Mouse (Mus musculus) forebrain, embryonic 11.5 days (tissue): ENCODE data around the gene Lpp. TPM values are rescaled to one million over a fixed set of nuclear protein-coding genes. Genes with fewer than 3 reads are reported as not detected.

Experiments
- ATAC-seq: fragments of 200-750 bp; cut with Nextera tagmentation; replicated peaks from 2 replicates; pipeline ENCODE4 v1.8.0; 2017; ENCODE audit warnings: moderate TSS enrichment; ENCODE audit not compliant: low FRiP score
- DNase-seq: peaks from one replicate; pipeline ENCODE4 v3.0.0-alpha.2; 2017; ENCODE audit warnings: low spot score
- H3K27ac ChIP-seq: fragments of 300-500 bp; sonication (generic); 2 replicates; pipeline ENCODE4 v1.5.1; 2014; ENCODE audit warnings: low read depth, low read length
- H3K27me3 ChIP-seq: fragments of 300-500 bp; sonication (generic); 2 replicates; pipeline ENCODE4 v1.6.1; 2014; ENCODE audit warnings: mild to moderate bottlenecking, low read length, mixed read lengths; ENCODE audit not compliant: control insufficient read depth, insufficient read depth
- H3K36me3 ChIP-seq: fragments of 300-500 bp; sonication (generic); 2 replicates; pipeline ENCODE4 v1.6.1; 2014; ENCODE audit warnings: mild to moderate bottlenecking, low read length, moderate library complexity, mixed read lengths; ENCODE audit not compliant: control insufficient read depth, insufficient read depth
- H3K4me1 ChIP-seq: fragments of 300-500 bp; sonication (generic); replicated peaks from 2 replicates; pipeline ENCODE4 v1.6.1; 2014; ENCODE audit warnings: low read length, mixed read lengths; ENCODE audit not compliant: control insufficient read depth, insufficient read depth
- H3K4me2 ChIP-seq: fragments of 300-500 bp; sonication (generic); 2 replicates; pipeline ENCODE4 v1.6.1; 2014; ENCODE audit warnings: low read depth, mild to moderate bottlenecking, low read length, moderate library complexity, mixed read lengths; ENCODE audit not compliant: severe bottlenecking
- H3K4me3 ChIP-seq: fragments of 300-500 bp; sonication (generic); 2 replicates; pipeline ENCODE4 v1.5.1; 2014; ENCODE audit warnings: low read depth, low read length
- H3K9ac ChIP-seq: fragments of 300-500 bp; sonication (generic); 2 replicates; pipeline ENCODE4 v1.6.1; 2014; ENCODE audit warnings: low read length
- H3K9me3 ChIP-seq: fragments of 300-500 bp; sonication (generic); 2 replicates; pipeline ENCODE4 v1.6.1; 2016; ENCODE audit warnings: low read length, mixed read lengths; ENCODE audit not compliant: control insufficient read depth
- WGBS: fragments of 180-500 bp; shearing (Covaris S2); extraction: QIAGEN DNeasy Blood & Tissue Kit; methylation state at CpG from one replicate; pipeline ENCODE4 v1.1.7; 2014; 5-methylcytosine and 5-hydroxymethylcytosine counted together
- polyA plus RNA-seq: library from polyadenylated mRNA; unstranded; fragments of >200 nt; fragmentation: Nextera tagmentation; extraction: Ambion mirVana; gene quantifications from 2 replicates; pipeline ENCODE4 v1.2.1, GENCODE M21; 2014

Lpp gene
- polyA plus RNA-seq, 1 experiment from 2014 or later = 22.1 TPM

DNA sequence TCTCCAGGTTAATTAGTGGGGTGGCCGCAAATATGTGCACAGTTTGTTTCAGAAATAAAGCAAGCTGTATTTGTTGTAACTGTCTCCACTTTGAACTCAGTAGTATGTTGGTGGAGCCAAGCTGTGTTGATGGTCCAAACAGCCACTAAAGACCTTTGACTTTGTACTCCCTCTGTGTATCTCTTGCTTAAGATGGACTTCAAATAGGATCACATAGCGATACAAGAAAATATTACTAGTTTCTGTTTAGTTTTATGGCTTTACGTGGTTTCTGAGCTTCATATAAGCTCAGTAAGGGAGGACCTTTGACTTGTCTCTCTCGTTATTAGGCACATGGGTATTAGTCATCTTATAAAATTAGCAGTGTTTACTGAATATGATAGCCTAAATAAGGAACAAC, 485.7 kb downstream of the Lpp start:
- 91% methylated on average over 4 of the region's 4 CpGs for WGBS
- no peak overlapping the region for H3K4me2 ChIP-seq
- H3K9ac ChIP-seq = no peak overlapping the region
- H3K27ac ChIP-seq = no peak overlapping the region
- no peaks in the 10 kb centered on the region for H3K9me3 ChIP-seq
- no peaks in the 10 kb centered on the region for H3K4me1 ChIP-seq
- no peak for DNase-seq
- H3K27me3 ChIP-seq = no peaks in the 10 kb centered on the region
- H3K36me3 ChIP-seq = no peaks in the 10 kb centered on the region
- H3K4me3 ChIP-seq = no peak overlapping the region
- no peak for ATAC-seq

GRCm38 (mm10) chr16:24880698-24881097, 487.4 kb downstream of the Lpp start:
- H3K4me2 ChIP-seq = no peak overlapping the region
- 67% methylated on average over 8 of the region's 8 CpGs for WGBS
- H3K9ac ChIP-seq = no peak overlapping the region
- H3K4me3 ChIP-seq = no peak overlapping the region
- no peak overlapping the region for H3K27ac ChIP-seq
- DNase-seq (no peak), ATAC-seq (no peak)
- H3K9me3 ChIP-seq = no peaks in the 10 kb centered on the region
- no peaks in the 10 kb centered on the region for H3K4me1 ChIP-seq
- no peaks in the 10 kb centered on the region for H3K27me3 ChIP-seq
- no peaks in the 10 kb centered on the region for H3K36me3 ChIP-seq

GRCm38 (mm10) chr16:24881981-24882775, 488.9 kb downstream of the Lpp start:
- H3K4me1 ChIP-seq = no peaks in the 10 kb centered on the region
- H3K9ac ChIP-seq = no peak overlapping the region
- no peaks in the 10 kb centered on the region for H3K36me3 ChIP-seq
- H3K4me3 ChIP-seq = no peak overlapping the region
- H3K4me2 ChIP-seq = no peak overlapping the region
- ATAC-seq = no peak
- no peaks in the 10 kb centered on the region for H3K27me3 ChIP-seq
- DNase-seq = no peak
- no peaks in the 10 kb centered on the region for H3K9me3 ChIP-seq
- 76% methylated on average over 3 of the region's 3 CpGs for WGBS
- H3K27ac ChIP-seq = no peak overlapping the region

DNA sequence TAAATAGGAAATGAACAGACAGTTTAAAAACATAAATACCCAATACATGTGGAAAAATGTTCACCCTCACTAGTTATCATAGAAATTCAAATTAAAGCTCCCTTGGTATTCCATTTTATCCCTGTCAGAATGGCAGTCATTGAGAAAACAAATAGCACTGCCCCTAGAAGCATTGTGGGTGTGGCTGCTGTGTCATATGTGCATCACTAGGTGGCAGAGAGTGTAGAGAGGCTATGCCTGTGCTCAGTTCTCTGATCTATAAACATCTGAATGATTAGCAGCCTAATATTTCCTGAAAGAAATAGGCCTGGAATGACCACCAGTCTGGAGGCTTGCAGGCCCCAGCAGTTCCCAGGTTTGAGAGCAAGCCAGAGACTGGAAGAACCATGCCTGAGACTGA, 490.7 kb downstream of the Lpp start:
- no peaks in the 10 kb centered on the region for H3K4me1 ChIP-seq
- H3K27ac ChIP-seq = no peak overlapping the region
- ATAC-seq = no peak
- no peaks in the 10 kb centered on the region for H3K27me3 ChIP-seq
- H3K9me3 ChIP-seq = no peaks in the 10 kb centered on the region
- no peak overlapping the region for H3K4me2 ChIP-seq
- H3K9ac ChIP-seq = no peak overlapping the region
- H3K4me3 ChIP-seq = no peak overlapping the region
- DNase-seq = no peak
- H3K36me3 ChIP-seq = no peaks in the 10 kb centered on the region

DNA sequence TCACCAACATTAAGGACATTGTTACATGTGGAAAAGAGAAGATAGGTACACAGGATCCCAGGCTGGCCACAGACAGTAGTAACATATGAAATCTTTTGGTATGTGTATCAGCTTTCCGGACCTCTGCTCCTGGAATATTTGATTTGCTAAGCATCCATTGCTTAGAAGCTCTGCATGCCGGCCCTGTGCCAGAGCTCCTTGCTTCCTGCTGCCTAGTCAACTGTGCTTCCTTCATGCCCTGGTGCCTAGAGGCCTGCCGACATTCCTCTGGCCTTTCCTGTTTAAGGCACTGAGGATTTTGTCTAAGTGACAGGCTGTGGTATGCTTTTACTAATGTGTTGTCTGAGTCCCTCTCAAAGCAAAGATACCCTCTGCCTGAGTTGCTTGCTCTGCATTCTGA, 493.0 kb downstream of the Lpp start:
- Histone ChIP-seq H3K27ac (no peak overlapping the region), H3K4me3 (no peak overlapping the region), H3K4me2 (no peak overlapping the region), H3K9ac (no peak overlapping the region), H3K9me3 (no peaks in the 10 kb centered on the region), H3K27me3 (no peaks in the 10 kb centered on the region), H3K36me3 (no peaks in the 10 kb centered on the region), H3K4me1 (no peaks in the 10 kb centered on the region)
- ATAC-seq (no peak), DNase-seq (no peak)
- 79% methylated on average over 3 of the region's 3 CpGs for WGBS

DNA sequence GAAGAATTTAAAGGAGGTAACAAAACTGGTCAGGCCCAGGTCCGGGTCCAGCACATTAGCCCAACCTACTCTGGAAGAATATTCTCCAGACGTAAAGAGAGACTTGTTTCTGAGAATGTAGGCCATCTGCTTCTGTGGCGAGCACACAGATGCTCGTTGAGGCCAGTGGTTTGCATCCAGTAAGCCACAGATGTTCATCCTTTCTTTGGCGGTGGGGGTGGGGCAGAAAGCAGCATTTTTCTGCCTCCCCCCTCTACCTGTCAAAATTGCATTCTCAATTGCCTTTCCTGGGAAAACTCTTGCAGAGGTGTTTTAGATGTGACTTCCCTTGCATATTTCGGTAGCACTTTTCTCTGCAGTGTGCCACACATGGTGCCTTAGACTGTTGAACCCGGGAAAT, 493.6 kb downstream of the Lpp start:
- no peak overlapping the region for H3K9ac ChIP-seq
- no peaks in the 10 kb centered on the region for H3K4me1 ChIP-seq
- H3K27ac ChIP-seq = no peak overlapping the region
- no peaks in the 10 kb centered on the region for H3K9me3 ChIP-seq
- 80% methylated on average over 7 of the region's 7 CpGs for WGBS
- H3K4me3 ChIP-seq = no peak overlapping the region
- H3K36me3 ChIP-seq = no peaks in the 10 kb centered on the region
- ATAC-seq = no peak
- H3K4me2 ChIP-seq = no peak overlapping the region
- DNase-seq = no peak
- H3K27me3 ChIP-seq = no peaks in the 10 kb centered on the region

- Histone ChIP-seq H3K4me2 (no peak overlapping the region), H3K4me1 (no peaks in the 10 kb centered on the region), H3K36me3 (no peaks in the 10 kb centered on the region), H3K9ac (no peak overlapping the region), H3K27ac (no peak overlapping the region), H3K27me3 (no peaks in the 10 kb centered on the region), H3K4me3 (no peak overlapping the region), H3K9me3 (no peaks in the 10 kb centered on the region)
- DNase-seq = no peak
- ATAC-seq = no peak
- WGBS = 77% methylated on average over 6 of the region's 6 CpGs
These were observed 498.1 kb downstream of the Lpp start for GRCm38 (mm10) chr16:24891453-24891852.

GRCm38 (mm10) chr16:24895160-24895559, 501.9 kb downstream of the Lpp start:
- Histone ChIP-seq H3K27me3 (no peaks in the 10 kb centered on the region), H3K36me3 (no peaks in the 10 kb centered on the region), H3K4me1 (no peaks in the 10 kb centered on the region), H3K27ac (no peak overlapping the region), H3K4me3 (no peak overlapping the region), H3K9me3 (no peaks in the 10 kb centered on the region), H3K4me2 (no peak overlapping the region), H3K9ac (no peak overlapping the region)
- ATAC-seq (no peak), DNase-seq (no peak)
- WGBS = 83% methylated on average over 5 of the region's 5 CpGs

GRCm38 (mm10) chr16:24897641-24898040, 504.3 kb downstream of the Lpp start:
- WGBS = 83% methylated on average over 3 of the region's 3 CpGs
- H3K4me1 ChIP-seq = no peaks in the 10 kb centered on the region

More at GRCm38 (mm10) chr16:24897641-24898040, 504.3 kb downstream of the Lpp start:
- Histone ChIP-seq H3K27ac (no peak overlapping the region), H3K9me3 (no peaks in the 10 kb centered on the region), H3K9ac (no peak overlapping the region), H3K36me3 (no peaks in the 10 kb centered on the region), H3K4me2 (no peak overlapping the region), H3K4me3 (no peak overlapping the region), H3K27me3 (no peaks in the 10 kb centered on the region)
- DNase-seq (no peak), ATAC-seq (no peak)
